Mouse (Mus musculus): Measurements from ENCODE around the gene Kirrel. TPM values are rescaled to one million over a fixed set of nuclear protein-coding genes. Genes with fewer than 3 reads are reported as not detected.

Kirrel gene
- polyA plus RNA-seq, 1 experiment from 2014 or later: 8.3 TPM

DNA sequence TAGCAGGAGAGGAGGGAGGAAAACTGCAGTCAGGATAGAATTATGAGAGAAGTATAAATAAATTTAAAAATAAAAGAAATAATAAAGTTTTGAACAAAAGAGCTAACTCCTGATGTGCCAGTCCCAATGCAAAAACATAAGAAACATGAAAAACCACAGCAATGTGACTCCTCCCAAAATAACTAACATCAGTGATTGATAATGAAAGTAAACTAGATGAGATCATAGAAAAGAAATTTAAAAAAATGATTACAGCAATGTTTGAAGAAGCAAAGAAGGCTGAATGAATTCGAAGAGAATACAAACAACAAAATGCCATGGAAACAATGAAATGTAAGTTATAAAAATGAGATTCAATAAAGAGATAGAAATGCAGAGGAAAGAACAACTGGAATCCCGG, 132.8 kb downstream of the Kirrel start:
- ATAC-seq: no peak

DNA sequence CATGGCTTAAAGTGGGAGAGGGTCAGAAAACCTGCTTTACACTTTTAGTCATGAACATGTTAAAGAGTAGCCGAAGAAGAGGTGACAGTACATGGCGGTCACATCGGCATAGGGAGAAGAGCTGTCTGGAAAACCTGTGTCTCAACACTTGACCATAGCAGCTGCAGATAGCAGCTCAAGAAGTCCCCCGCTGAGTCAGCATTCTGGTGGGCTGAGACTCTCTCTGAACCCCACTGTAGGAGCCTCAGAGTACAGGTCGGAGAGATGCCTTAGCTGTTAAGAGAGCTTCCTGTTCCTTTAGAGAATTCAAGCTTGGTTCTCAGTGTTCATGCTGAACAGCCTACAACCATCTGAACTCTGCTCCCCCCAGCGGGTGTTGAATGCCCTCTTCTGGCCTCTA, 136.0 kb downstream of the Kirrel start:
- no peak for ATAC-seq
- no peaks in the 10 kb centered on the region for H3K4me1 ChIP-seq (ENCODE audit: control insufficient read depth, insufficient read depth, low read length)
- H3K9ac ChIP-seq (ENCODE audit: low read depth, low read length): no peak overlapping the region
- no peak overlapping the region for H3K4me2 ChIP-seq (ENCODE audit: low read depth, low read length)
- no peak overlapping the region for H3K4me3 ChIP-seq (ENCODE audit: low read length)
- 84% methylated on average over 6 of the region's 6 CpGs for WGBS
- H3K27ac ChIP-seq (ENCODE audit: low read length): no peak overlapping the region
- H3K27me3 ChIP-seq (replicated peaks; ENCODE audit: control insufficient read depth, insufficient read depth, low read length): no peaks in the 10 kb centered on the region
- no peaks in the 10 kb centered on the region for H3K36me3 ChIP-seq (ENCODE audit: control insufficient read depth, insufficient read depth, low read length)
- H3K9me3 ChIP-seq (ENCODE audit: control insufficient read depth, low read length): no peaks in the 10 kb centered on the region

More for the DNA sequence above, 132.8 kb downstream of the Kirrel start:
- Histone ChIP-seq H3K4me2 (ENCODE audit: low read depth, low read length) (no peak overlapping the region), H3K36me3 (ENCODE audit: control insufficient read depth, insufficient read depth, low read length) (no peaks in the 10 kb centered on the region), H3K4me3 (ENCODE audit: low read length) (no peak overlapping the region), H3K4me1 (ENCODE audit: control insufficient read depth, insufficient read depth, low read length) (no peaks in the 10 kb centered on the region), H3K9me3 (ENCODE audit: control insufficient read depth, low read length) (no peaks in the 10 kb centered on the region), H3K27me3 (replicated peaks; ENCODE audit: control insufficient read depth, insufficient read depth, low read length) (no peaks in the 10 kb centered on the region), H3K9ac (ENCODE audit: low read depth, low read length) (no peak overlapping the region), H3K27ac (ENCODE audit: low read length) (no peak overlapping the region)
- 76% methylated on average over 2 of the region's 2 CpGs for WGBS

DNA sequence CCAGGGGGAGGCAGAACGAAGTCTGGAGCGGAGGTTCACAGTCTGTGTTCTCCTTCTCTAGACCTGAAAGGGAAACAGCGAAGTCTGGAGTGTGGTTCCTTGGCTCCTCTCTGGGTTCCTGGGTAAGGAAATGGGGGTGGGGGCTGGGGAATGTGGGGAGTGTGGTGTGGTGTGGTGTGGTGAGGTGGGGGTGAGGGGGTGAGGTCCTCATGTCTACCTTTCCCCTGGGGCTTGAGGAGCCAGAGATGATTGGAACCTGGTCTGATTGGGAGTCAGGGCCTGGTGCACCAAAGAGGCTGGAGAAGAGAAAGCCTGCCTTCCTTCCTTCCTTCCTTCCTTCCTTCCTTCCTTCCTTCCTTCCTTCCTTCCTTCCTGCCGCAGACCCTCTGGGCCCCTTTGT, 140.5 kb downstream of the Kirrel start:
- WGBS: 91% methylated on average over 4 of the region's 4 CpGs
- Histone ChIP-seq H3K9me3 (ENCODE audit: control insufficient read depth, low read length) (no peaks in the 10 kb centered on the region), H3K4me2 (ENCODE audit: low read depth, low read length) (no peak overlapping the region), H3K4me1 (ENCODE audit: control insufficient read depth, insufficient read depth, low read length) (no peaks in the 10 kb centered on the region), H3K9ac (ENCODE audit: low read depth, low read length) (no peak overlapping the region), H3K36me3 (ENCODE audit: control insufficient read depth, insufficient read depth, low read length) (no peaks in the 10 kb centered on the region), H3K27ac (ENCODE audit: low read length) (no peak overlapping the region), H3K4me3 (ENCODE audit: low read length) (no peak overlapping the region), H3K27me3 (replicated peaks; ENCODE audit: control insufficient read depth, insufficient read depth, low read length) (no peaks in the 10 kb centered on the region)
- no peak for ATAC-seq

DNA sequence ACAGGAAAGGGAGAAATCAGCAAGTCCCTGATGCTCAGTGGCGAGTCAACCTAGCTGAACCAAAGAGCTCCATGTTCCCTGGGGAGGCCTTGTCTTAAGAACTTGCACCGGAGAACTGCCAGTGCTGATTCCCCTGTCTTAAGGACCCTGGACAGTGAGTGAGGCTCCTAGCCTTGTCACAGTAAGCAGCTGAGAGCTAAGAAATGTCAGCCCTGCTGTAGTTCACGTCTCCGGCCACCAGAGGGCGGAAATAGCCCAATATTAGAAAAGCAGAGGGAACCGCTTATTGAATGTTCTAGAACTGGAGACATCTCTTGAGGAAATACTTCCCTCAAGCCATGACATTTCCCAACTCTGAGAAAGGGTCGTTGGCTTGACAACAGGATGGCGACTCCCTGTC, 141.2 kb downstream of the Kirrel start:
- WGBS: 20% methylated on average over 8 of the region's 8 CpGs
- Histone ChIP-seq H3K9me3 (ENCODE audit: control insufficient read depth, low read length) (no peaks in the 10 kb centered on the region), H3K4me1 (ENCODE audit: control insufficient read depth, insufficient read depth, low read length) (no peaks in the 10 kb centered on the region), H3K4me3 (ENCODE audit: low read length) (no peak overlapping the region), H3K9ac (ENCODE audit: low read depth, low read length) (no peak overlapping the region), H3K27me3 (replicated peaks; ENCODE audit: control insufficient read depth, insufficient read depth, low read length) (no peaks in the 10 kb centered on the region), H3K4me2 (ENCODE audit: low read depth, low read length) (no peak overlapping the region), H3K36me3 (ENCODE audit: control insufficient read depth, insufficient read depth, low read length) (no peaks in the 10 kb centered on the region), H3K27ac (ENCODE audit: low read length) (no peak overlapping the region)
- ATAC-seq: no peak

DNA sequence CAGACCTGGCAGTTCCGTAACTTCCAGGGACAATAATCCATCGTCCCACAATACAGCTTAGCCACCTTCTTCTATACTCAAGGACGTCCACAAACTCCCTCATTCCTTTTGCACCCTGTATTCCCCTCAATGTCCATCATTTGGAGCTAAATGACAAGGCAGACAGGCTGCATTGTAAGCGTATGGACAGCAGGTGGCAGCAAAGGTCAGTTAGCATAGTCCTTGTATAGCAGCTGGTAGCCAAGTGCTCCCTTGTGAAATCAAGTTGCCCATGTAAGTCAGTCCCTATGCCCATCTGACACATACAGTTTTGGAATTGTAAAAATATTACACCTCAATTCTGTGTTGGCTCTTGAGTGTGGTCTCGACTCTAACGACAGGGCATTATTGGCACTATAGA, 143.7 kb downstream of the Kirrel start:
- H3K9me3 ChIP-seq (ENCODE audit: control insufficient read depth, low read length): no peaks in the 10 kb centered on the region
- no peaks in the 10 kb centered on the region for H3K27me3 ChIP-seq (replicated peaks; ENCODE audit: control insufficient read depth, insufficient read depth, low read length)
- no peak overlapping the region for H3K27ac ChIP-seq (ENCODE audit: low read length)
- H3K4me3 ChIP-seq (ENCODE audit: low read length): no peak overlapping the region
- H3K9ac ChIP-seq (ENCODE audit: low read depth, low read length): no peak overlapping the region
- WGBS: 21% methylated on average over 6 of the region's 6 CpGs
- no peak for ATAC-seq
- H3K36me3 ChIP-seq (ENCODE audit: control insufficient read depth, insufficient read depth, low read length): no peaks in the 10 kb centered on the region
- H3K4me1 ChIP-seq (ENCODE audit: control insufficient read depth, insufficient read depth, low read length): no peaks in the 10 kb centered on the region
- no peak overlapping the region for H3K4me2 ChIP-seq (ENCODE audit: low read depth, low read length)

Other genes with a start within 250 kb of the Kirrel start
- gene Cd1d1, start 175.3 kb downstream of the Kirrel start, polyA plus RNA-seq (2015; fragmentation: Nextera tagmentation; extraction: Ambion mirVana): 30.0 and 30.5 TPM in 2 replicates
- gene Fcrls, start 89.0 kb upstream of the Kirrel start, polyA plus RNA-seq (2015; fragmentation: Nextera tagmentation; extraction: Ambion mirVana): 4.7 and 6.0 TPM in 2 replicates
- 0.58 and 1.1 TPM in 2 replicates for gene Cd5l, start 183.1 kb upstream of the Kirrel start, polyA plus RNA-seq (2015; fragmentation: Nextera tagmentation; extraction: Ambion mirVana)
- 0.59 and 0.61 TPM in 2 replicates for gene Fcrl1, start 201.6 kb upstream of the Kirrel start, polyA plus RNA-seq (2015; fragmentation: Nextera tagmentation; extraction: Ambion mirVana)